Mouse (Mus musculus): ENCODE results near the gene Gm3173. TPM values are rescaled to one million over a fixed set of nuclear protein-coding genes. Genes with fewer than 3 reads are reported as not detected.
"Not testable (repeated sequence)": the region's sequence is repeated elsewhere in the genome, so short reads cannot be mapped to it uniquely, and the experiment has no call there.

Gene Gm3173
- polyA plus RNA-seq, 1 experiment from 2014 or later = not detected

GRCm38 (mm10) chr14:4414965-4415835 is 15.6 kb upstream of the Gm3173 start, which contains the start of gene Gm3164:
Gm3164 (plus strand) TSS chr14:4415448.
- H3K27ac ChIP-seq; H3K9me3 ChIP-seq (replicated peaks; ENCODE audit: low read length); H3K27me3 ChIP-seq (ENCODE audit: insufficient read depth, low read length); DNase-seq (ENCODE audit: low spot score); H3K36me3 ChIP-seq (ENCODE audit: insufficient read depth, low read length); H3K9ac ChIP-seq (ENCODE audit: low read depth, low read length); H3K4me3 ChIP-seq (replicated peaks; ENCODE audit: low read depth, low read length); H3K4me1 ChIP-seq (replicated peaks; ENCODE audit: insufficient read depth, low read length); ATAC-seq (replicated peaks; ENCODE audit: low FRiP score, low read depth): not testable (repeated sequence)
- H3K4me2 ChIP-seq (ENCODE audit: low read length) = peak within 1 kb of the TSS; percentile 46
- WGBS = under 1% methylated on average over 28 of the region's 59 CpGs

GRCm38 (mm10) chr14:4481445-4481844 is 50.7 kb downstream of the Gm3173 start, which contains the start of gene Gm3182:
Gm3182 (plus strand) TSS chr14:4481745.
- H3K4me3 ChIP-seq (replicated peaks; ENCODE audit: low read depth, low read length); H3K9me3 ChIP-seq (replicated peaks; ENCODE audit: low read length); H3K4me2 ChIP-seq (ENCODE audit: low read length); H3K36me3 ChIP-seq (ENCODE audit: insufficient read depth, low read length); H3K27ac ChIP-seq; H3K4me1 ChIP-seq (replicated peaks; ENCODE audit: insufficient read depth, low read length); H3K9ac ChIP-seq (ENCODE audit: low read depth, low read length); H3K27me3 ChIP-seq (ENCODE audit: insufficient read depth, low read length); DNase-seq (ENCODE audit: low spot score); ATAC-seq (replicated peaks; ENCODE audit: low FRiP score, low read depth): not testable (repeated sequence)
- WGBS = 71% methylated on average over 1 of the region's 2 CpGs

GRCm38 (mm10) chr14:4499425-4499824 is 68.6 kb downstream of the Gm3173 start:
- H3K36me3 ChIP-seq (ENCODE audit: insufficient read depth, low read length); ATAC-seq (replicated peaks; ENCODE audit: low FRiP score, low read depth); H3K4me3 ChIP-seq (replicated peaks; ENCODE audit: low read depth, low read length); H3K27me3 ChIP-seq (ENCODE audit: insufficient read depth, low read length); H3K9ac ChIP-seq (ENCODE audit: low read depth, low read length); DNase-seq (ENCODE audit: low spot score); H3K9me3 ChIP-seq (replicated peaks; ENCODE audit: low read length); H3K4me1 ChIP-seq (replicated peaks; ENCODE audit: insufficient read depth, low read length); H3K27ac ChIP-seq: not testable (repeated sequence)
- H3K4me2 ChIP-seq (ENCODE audit: low read length) = 0 out of 2 replicates have a peak overlapping the region, but pooled peaks have one; percentile 27
- WGBS = 6% methylated on average over 12 of the region's 25 CpGs

GRCm38 (mm10) chr14:4555105-4555504 is 124.3 kb downstream of the Gm3173 start, which contains the start of gene Gm3047:
Gm3047 (plus strand) TSS chr14:4555405.
- DNase-seq (ENCODE audit: low spot score) = not testable (repeated sequence)
- no CpG with 5 or more reads among the region's 2 CpGs for WGBS

More at GRCm38 (mm10) chr14:4555105-4555504, 124.3 kb downstream of the Gm3173 start, which contains the start of gene Gm3047:
- H3K4me1 ChIP-seq (replicated peaks; ENCODE audit: insufficient read depth, low read length); H3K9me3 ChIP-seq (replicated peaks; ENCODE audit: low read length); H3K4me2 ChIP-seq (ENCODE audit: low read length); H3K9ac ChIP-seq (ENCODE audit: low read depth, low read length); H3K36me3 ChIP-seq (ENCODE audit: insufficient read depth, low read length); H3K27ac ChIP-seq; ATAC-seq (replicated peaks; ENCODE audit: low FRiP score, low read depth); H3K4me3 ChIP-seq (replicated peaks; ENCODE audit: low read depth, low read length); H3K27me3 ChIP-seq (ENCODE audit: insufficient read depth, low read length): not testable (repeated sequence)

Other genes with a start within 250 kb of the Gm3173 start
- gene Gm2974, start 248.4 kb upstream of the Gm3173 start, polyA plus RNA-seq (2015; fragmentation: Nextera tagmentation; extraction: Ambion mirVana) = 0.20 and 0.21 TPM in 2 replicates
- gene Gm3138, start 181.4 kb upstream of the Gm3173 start, polyA plus RNA-seq (2015; fragmentation: Nextera tagmentation; extraction: Ambion mirVana) = not detected in 2 replicates
- gene Gm3149, start 113.7 kb upstream of the Gm3173 start, polyA plus RNA-seq (2015; fragmentation: Nextera tagmentation; extraction: Ambion mirVana) = not detected in 2 replicates
- not detected in 2 replicates for gene 2610042L04Rik, start 96.2 kb upstream of the Gm3173 start, polyA plus RNA-seq (2015; fragmentation: Nextera tagmentation; extraction: Ambion mirVana)
- not detected in 2 replicates for gene Gm3159, start 33.5 kb upstream of the Gm3173 start, polyA plus RNA-seq (2015; fragmentation: Nextera tagmentation; extraction: Ambion mirVana)
- 0.05 and 0.17 TPM in 2 replicates for gene Gm3164, start 15.5 kb upstream of the Gm3173 start, polyA plus RNA-seq (2015; fragmentation: Nextera tagmentation; extraction: Ambion mirVana)
- gene Gm3182, start 50.8 kb downstream of the Gm3173 start, polyA plus RNA-seq (2015; fragmentation: Nextera tagmentation; extraction: Ambion mirVana) = not detected in 2 replicates
- gene Gm3047, start 124.4 kb downstream of the Gm3173 start, polyA plus RNA-seq (2015; fragmentation: Nextera tagmentation; extraction: Ambion mirVana) = not detected in 2 replicates
- gene Gm8159, start 201.4 kb downstream of the Gm3173 start, polyA plus RNA-seq (2015; fragmentation: Nextera tagmentation; extraction: Ambion mirVana) = not detected in 2 replicates
- not detected in 2 replicates for gene Gm3239, start 233.2 kb downstream of the Gm3173 start, polyA plus RNA-seq (2015; fragmentation: Nextera tagmentation; extraction: Ambion mirVana)